In genomic region chr7:70584480-70584879, GRCm38 (mm10) we compare ENCODE assay signal across 21 mouse cellular contexts.
DNase-seq lines count a peak whose midpoint lies in the region; ATAC-seq and TF ChIP-seq lines count a peak whose summit lies in the region.
"Had no signal": no experiment of that assay in that cellular context is flagged by ENCODE, and none has a peak within 500 bp of the region (broad histone marks: within the 10 kb centered on the region; RNA-seq: fewer than 3 reads in every experiment).

No protein-coding gene starts in this region.

- no peak overlapping the region for H3K4me2 ChIP-seq in lung, embryonic 14.5 days
- H3K4me2 ChIP-seq: embryonic facial prominence, embryonic 15.5 days; heart, embryonic 13.5 days; hindbrain, embryonic 12.5 days had no signal

- no peak overlapping the region for H3K4me3 ChIP-seq in lung, embryonic 14.5 days (ENCODE audit: low read depth, low read length)
- H3K4me3 ChIP-seq: embryonic facial prominence, embryonic 15.5 days; erythroblast, embryonic 14.5 days; heart, embryonic 13.5 days; hindbrain, embryonic 12.5 days had no signal

- no peak overlapping the region for H3K9ac ChIP-seq in lung, embryonic 14.5 days
- H3K9ac ChIP-seq: embryonic facial prominence, embryonic 15.5 days; heart, embryonic 13.5 days; hindbrain, embryonic 12.5 days had no signal

- no peaks in the 10 kb centered on the region for H3K27me3 ChIP-seq in lung, embryonic 14.5 days (ENCODE audit: insufficient read depth, low read length)
- H3K27me3 ChIP-seq: heart, embryonic 13.5 days; hindbrain, embryonic 12.5 days had no signal

- no peak for TF ChIP-seq CTCF in lung, embryonic 14.5 days (IDR thresholded peaks at IDR 0.05; ENCODE audit: low read depth)

- no peak overlapping the region for H3K27ac ChIP-seq in lung, embryonic 14.5 days (ENCODE audit: low read depth)
- H3K27ac ChIP-seq: embryonic facial prominence, embryonic 15.5 days; heart, embryonic 13.5 days; hindbrain, embryonic 12.5 days had no signal

- ATAC-seq in lung, embryonic 14.5 days (ENCODE audit: insufficient read depth): no peak
- ATAC-seq: activated CD4-positive, CD25-positive, alpha-beta regulatory T cell, adult 4 months; forebrain, embryonic 16.5 days; hindbrain, embryonic 16.5 days had no signal

- H3K9me3 ChIP-seq in lung, embryonic 14.5 days (ENCODE audit: low read depth, low read length): no peaks in the 10 kb centered on the region
- H3K9me3 ChIP-seq: embryonic facial prominence, embryonic 15.5 days; heart, embryonic 13.5 days; hindbrain, embryonic 12.5 days had no signal

- WGBS in lung, embryonic 14.5 days: 64% methylated on average over 13 of the region's 13 CpGs

- H3K36me3 ChIP-seq in lung, embryonic 14.5 days (ENCODE audit: insufficient read depth): no peaks in the 10 kb centered on the region
- H3K36me3 ChIP-seq: embryonic facial prominence, embryonic 15.5 days; heart, embryonic 13.5 days; hindbrain, embryonic 12.5 days had no signal

- peak; percentile 32 for DNase-seq in lung, embryonic 14.5 days
- no peak for DNase-seq in lung, postnatal 14 days
- peak; percentile 18 for DNase-seq in ZHBTc4 (ENCODE audit: low read depth, low spot score)
- peak; percentile 34 for DNase-seq in fat pad, adult 2 months (ENCODE audit: extremely low read depth, low read depth, low spot score)
- peak; percentile 23 for DNase-seq in yolk sac, embryonic 10.5 days (ENCODE audit: low spot score)
- no peak for DNase-seq in gastrocnemius, postnatal 10 days
- DNase-seq in adrenal gland, adult 8-10 months: no peak
- DNase-seq: adrenal gland, adult 2 months; adrenal gland, postnatal 36 days; cerebellum, adult 2 months; cerebellum, postnatal 10 days; embryo, embryonic 11 days; gastrocnemius, postnatal 14 days; heart, postnatal 36 days had no signal

- H3K4me1 ChIP-seq in lung, embryonic 14.5 days (ENCODE audit: insufficient read depth): peaks cover under 1% of the 10 kb centered on the region; the same call in 1 of the 2 replicates
- H3K4me1 ChIP-seq: embryonic facial prominence, embryonic 15.5 days; hindbrain, embryonic 12.5 days had no signal

Comparison
In these comparisons a context has a peak if more than half of its experiments do, and no peak if none do; other contexts are left out.
1. DNase-seq: peak in lung, embryonic 14.5 days (single experiment), ZHBTc4 (single experiment), fat pad, adult 2 months (single experiment) and yolk sac, embryonic 10.5 days (single experiment); none in lung, postnatal 14 days (single experiment), gastrocnemius, postnatal 10 days (single experiment) and adrenal gland, adult 8-10 months (single experiment).